Mouse (Mus musculus): Measurements from ENCODE around the gene Gm45785. TPM values are rescaled to one million over a fixed set of nuclear protein-coding genes. Genes with fewer than 3 reads are reported as not detected.

Gene Gm45785
- polyA plus RNA-seq, 1 experiment from 2014 or later = not detected

Other genes starting within 250 kb of the Gm45785 start
- not detected in 2 replicates for gene Olfr61, start 227.4 kb downstream of the Gm45785 start, polyA plus RNA-seq (2015; fragmentation: Nextera tagmentation; extraction: Ambion mirVana)
- gene Olfr53, start 209.9 kb downstream of the Gm45785 start, polyA plus RNA-seq (2015; fragmentation: Nextera tagmentation; extraction: Ambion mirVana) = not detected in 2 replicates
- gene Olfr539, start 196.4 kb downstream of the Gm45785 start, polyA plus RNA-seq (2015; fragmentation: Nextera tagmentation; extraction: Ambion mirVana) = not detected in 2 replicates
- gene Olfr45, start 174.4 kb downstream of the Gm45785 start, polyA plus RNA-seq (2015; fragmentation: Nextera tagmentation; extraction: Ambion mirVana) = not detected in 2 replicates
- gene Olfr541, start 159.1 kb downstream of the Gm45785 start, polyA plus RNA-seq (2015; fragmentation: Nextera tagmentation; extraction: Ambion mirVana) = not detected in 2 replicates
- gene Cyp2e1, start 92.6 kb downstream of the Gm45785 start, polyA plus RNA-seq (2015; fragmentation: Nextera tagmentation; extraction: Ambion mirVana) = 0.10 and 0.19 TPM in 2 replicates
- 0.14 TPM in 1 of 2 replicates, not detected in the other for gene Syce1, start 68.5 kb downstream of the Gm45785 start, polyA plus RNA-seq (2015; fragmentation: Nextera tagmentation; extraction: Ambion mirVana)
- 0.52 and 0.59 TPM in 2 replicates for gene Zfp941, start 34.2 kb downstream of the Gm45785 start, polyA plus RNA-seq (2015; fragmentation: Nextera tagmentation; extraction: Ambion mirVana)
- 4.4 and 5.1 TPM in 2 replicates for gene Urah, start 21.3 kb downstream of the Gm45785 start, polyA plus RNA-seq (2015; fragmentation: Nextera tagmentation; extraction: Ambion mirVana)
- gene Scgb1c1, start 10.8 kb downstream of the Gm45785 start, polyA plus RNA-seq (2015; fragmentation: Nextera tagmentation; extraction: Ambion mirVana) = not detected in 2 replicates
- not detected in 2 replicates for gene Odf3, start 8.5 kb downstream of the Gm45785 start, polyA plus RNA-seq (2015; fragmentation: Nextera tagmentation; extraction: Ambion mirVana)
- gene Ric8a, start 626 bp upstream of the Gm45785 start, polyA plus RNA-seq (2015; fragmentation: Nextera tagmentation; extraction: Ambion mirVana) = 58.2 and 58.8 TPM in 2 replicates
- gene Bet1l, start 1.2 kb upstream of the Gm45785 start, polyA plus RNA-seq (2015; fragmentation: Nextera tagmentation; extraction: Ambion mirVana) = 35.1 and 41.0 TPM in 2 replicates
- 243 and 252 TPM in 2 replicates for gene Psmd13, start 25.6 kb upstream of the Gm45785 start, polyA plus RNA-seq (2015; fragmentation: Nextera tagmentation; extraction: Ambion mirVana)
- gene Sirt3, start 26.0 kb upstream of the Gm45785 start, polyA plus RNA-seq (2015; fragmentation: Nextera tagmentation; extraction: Ambion mirVana) = 22.8 and 22.9 TPM in 2 replicates
- 6.2 and 8.5 TPM in 2 replicates for gene Cox8b, start 44.1 kb upstream of the Gm45785 start, polyA plus RNA-seq (2015; fragmentation: Nextera tagmentation; extraction: Ambion mirVana)
- 0.26 and 0.72 TPM in 2 replicates for gene Nlrp6, start 64.6 kb upstream of the Gm45785 start, polyA plus RNA-seq (2015; fragmentation: Nextera tagmentation; extraction: Ambion mirVana)
- gene Pgghg, start 85.1 kb upstream of the Gm45785 start, polyA plus RNA-seq (2015; fragmentation: Nextera tagmentation; extraction: Ambion mirVana) = 18.7 and 21.0 TPM in 2 replicates
- gene Ifitm5, start 94.0 kb upstream of the Gm45785 start, polyA plus RNA-seq (2015; fragmentation: Nextera tagmentation; extraction: Ambion mirVana) = 2.8 and 4.0 TPM in 2 replicates
- gene Gm45717, start 99.6 kb upstream of the Gm45785 start, polyA plus RNA-seq (2015; fragmentation: Nextera tagmentation; extraction: Ambion mirVana) = not detected in 2 replicates
- gene Ifitm2, start 99.7 kb upstream of the Gm45785 start, polyA plus RNA-seq (2015; fragmentation: Nextera tagmentation; extraction: Ambion mirVana) = 925 and 963 TPM in 2 replicates
- gene Ifitm1, start 110.9 kb upstream of the Gm45785 start, polyA plus RNA-seq (2015; fragmentation: Nextera tagmentation; extraction: Ambion mirVana) = 47.1 and 54.5 TPM in 2 replicates
- gene Ifitm3, start 154.4 kb upstream of the Gm45785 start, polyA plus RNA-seq (2015; fragmentation: Nextera tagmentation; extraction: Ambion mirVana) = 238 and 246 TPM in 2 replicates
- gene Ifitm6, start 161.6 kb upstream of the Gm45785 start, polyA plus RNA-seq (2015; fragmentation: Nextera tagmentation; extraction: Ambion mirVana) = 1.4 and 1.6 TPM in 2 replicates
- not detected in 2 replicates for gene Gm17387, start 172.8 kb upstream of the Gm45785 start, polyA plus RNA-seq (2015; fragmentation: Nextera tagmentation; extraction: Ambion mirVana)
- 5.3 and 5.8 TPM in 2 replicates for gene B4galnt4, start 204.8 kb upstream of the Gm45785 start, polyA plus RNA-seq (2015; fragmentation: Nextera tagmentation; extraction: Ambion mirVana)
- 14.6 and 15.2 TPM in 2 replicates for gene Pkp3, start 221.9 kb upstream of the Gm45785 start, polyA plus RNA-seq (2015; fragmentation: Nextera tagmentation; extraction: Ambion mirVana)
- 12.8 and 15.1 TPM in 2 replicates for gene Sigirr, start 244.2 kb upstream of the Gm45785 start, polyA plus RNA-seq (2015; fragmentation: Nextera tagmentation; extraction: Ambion mirVana)

Data from lung, embryonic 15.5 days (tissue).